Mouse (Mus musculus) midbrain, postnatal 0 days (tissue): ENCODE data around the gene Jmjd7. TPM values are rescaled to one million over a fixed set of nuclear protein-coding genes. Genes with fewer than 3 reads are reported as not detected.

Experiments used
- ATAC-seq: fragments of 200-750 bp; cut with Nextera tagmentation; 2 replicates; pipeline ENCODE4 v1.8.0; 2017; ENCODE audit warnings: moderate number of reproducible peaks, mild to moderate bottlenecking, moderate TSS enrichment, moderate library complexity; ENCODE audit not compliant: low FRiP score
- DNase-seq: peaks from one replicate; pipeline ENCODE4 v3.0.0-alpha.2; 2015; ENCODE audit warnings: low spot score
- H3K27ac ChIP-seq: fragments of 300-500 bp; sonication (generic); 2 replicates; pipeline ENCODE4 v1.5.1; 2014; ENCODE audit warnings: low read depth, mild to moderate bottlenecking, low read length, mixed read lengths
- H3K27me3 ChIP-seq: fragments of 300-500 bp; sonication (generic); 2 replicates; pipeline ENCODE4 v1.6.1; 2014; ENCODE audit warnings: low read length, control low read depth, mixed read lengths; ENCODE audit not compliant: insufficient read depth
- H3K36me3 ChIP-seq: fragments of 300-500 bp; sonication (generic); 2 replicates; pipeline ENCODE4 v1.6.1; 2014; ENCODE audit warnings: low read length, control low read depth, mixed read lengths; ENCODE audit not compliant: insufficient read depth
- H3K4me1 ChIP-seq: fragments of 300-500 bp; sonication (generic); 2 replicates; pipeline ENCODE4 v1.6.1; 2014; ENCODE audit warnings: mild to moderate bottlenecking, control low read depth, antibody characterized with exemption, low read length, mixed read lengths; ENCODE audit not compliant: insufficient read depth
- H3K4me2 ChIP-seq: fragments of 300-500 bp; sonication (generic); 2 replicates; pipeline ENCODE4 v1.6.1; 2014; ENCODE audit warnings: low read depth, mild to moderate bottlenecking, low read length, mixed read lengths; ENCODE audit not compliant: poor library complexity, severe bottlenecking
- H3K4me3 ChIP-seq: fragments of 300-500 bp; sonication (generic); 2 replicates; pipeline ENCODE4 v1.5.1; 2014; ENCODE audit warnings: low read depth, mild to moderate bottlenecking, low read length, moderate library complexity
- H3K9ac ChIP-seq: fragments of 300-500 bp; sonication (generic); replicated peaks from 2 replicates; pipeline ENCODE4 v1.6.1; 2014; ENCODE audit warnings: mild to moderate bottlenecking, low read length, moderate library complexity, mixed read lengths; ENCODE audit not compliant: poor library complexity, severe bottlenecking
- H3K9me3 ChIP-seq: fragments of 300-500 bp; sonication (generic); 2 replicates; pipeline ENCODE4 v1.6.1; 2016; ENCODE audit warnings: low read length, control low read depth
- CTCF ChIP-seq: IDR thresholded peaks from 2 replicates; pipeline ENCODE4 v1.5.1; 2016; ENCODE audit warnings: antibody characterized with exemption, mild to moderate bottlenecking
- WGBS: fragments of 180-500 bp; shearing (Covaris S2); extraction: QIAGEN DNeasy Blood & Tissue Kit; methylation state at CpG from one replicate; pipeline ENCODE4 v1.1.7; 2014; 5-methylcytosine and 5-hydroxymethylcytosine counted together
- polyA plus RNA-seq: library from polyadenylated mRNA; unstranded; fragments of >200 nt; fragmentation: Nextera tagmentation; extraction: Ambion mirVana; gene quantifications from 2 replicates; pipeline ENCODE4 v1.2.1, GENCODE M21; 2015
- total RNA-seq: library from RNA; depleted of rRNA; stranded (reverse); fragments of >200 nt; gene quantifications from 2 replicates; pipeline ENCODE4 v1.2.3, GENCODE M21; 2014

Gene Jmjd7
- total and polyA plus RNA-seq, 2 experiments from 2014 or later, result 4.9 to 13.6 TPM

DNA sequence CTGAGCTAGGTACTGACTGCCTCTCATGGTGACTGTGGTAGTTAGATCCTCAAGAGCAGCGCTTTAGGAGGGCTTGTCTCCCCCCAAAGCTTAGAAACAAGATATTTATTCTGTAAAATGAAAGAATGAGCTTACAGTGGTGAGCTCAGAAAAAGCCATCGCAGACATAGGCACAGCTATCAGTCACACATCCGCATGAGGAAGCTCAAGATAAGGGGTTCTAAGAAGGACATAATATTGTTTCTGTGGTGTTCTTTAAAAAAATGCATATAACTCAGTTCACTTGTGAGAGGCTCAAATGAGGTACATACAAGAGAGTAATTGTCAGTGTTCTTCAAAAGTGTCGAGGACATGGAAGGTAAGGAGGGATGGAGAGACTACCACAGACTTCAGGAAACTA, 11.4 kb upstream of the Jmjd7 start:
- ATAC-seq (no peak), DNase-seq (no peak)
- 90% methylated on average over 4 of the region's 4 CpGs for WGBS
- Histone ChIP-seq H3K9me3 (no peaks in the 10 kb centered on the region), H3K4me2 (no peak overlapping the region), H3K4me3 (no peak overlapping the region), H3K9ac (no peak overlapping the region), H3K4me1 (no peaks in the 10 kb centered on the region), H3K27ac (no peak overlapping the region), H3K36me3 (peaks cover 72% of the 10 kb centered on the region), H3K27me3 (no peaks in the 10 kb centered on the region)
- TF ChIP-seq CTCF, result no peak

DNA sequence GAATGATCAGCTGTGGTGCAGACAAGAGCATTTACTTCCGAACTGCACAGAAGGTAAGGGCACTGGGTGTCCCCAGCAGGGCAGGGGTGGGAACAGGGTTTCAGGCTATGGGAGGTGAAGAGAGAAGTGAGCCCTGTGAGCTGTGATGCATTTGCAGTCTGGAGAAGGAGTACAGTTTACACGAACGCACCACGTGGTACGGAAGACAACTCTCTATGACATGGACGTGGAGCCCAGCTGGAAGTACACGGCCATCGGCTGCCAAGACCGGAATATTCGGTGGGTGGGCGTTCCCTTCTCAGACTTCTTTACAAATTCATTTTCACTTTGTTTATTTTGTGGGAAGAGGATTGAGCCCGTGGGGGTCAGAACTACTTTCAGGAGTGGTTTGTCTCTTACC, 9.7 kb upstream of the Jmjd7 start:
- ATAC-seq (no peak), DNase-seq (no peak)
- no peak for TF ChIP-seq CTCF
- H3K9me3 ChIP-seq, result no peaks in the 10 kb centered on the region
- H3K4me3 ChIP-seq, result no peak overlapping the region
- no peaks in the 10 kb centered on the region for H3K27me3 ChIP-seq
- 85% methylated on average over 12 of the region's 12 CpGs for WGBS
- H3K4me2 ChIP-seq, result no peak overlapping the region
- no peak overlapping the region for H3K9ac ChIP-seq
- H3K27ac ChIP-seq, result no peak overlapping the region
- H3K36me3 ChIP-seq, result peaks cover 86% of the 10 kb centered on the region
- no peaks in the 10 kb centered on the region for H3K4me1 ChIP-seq

DNA sequence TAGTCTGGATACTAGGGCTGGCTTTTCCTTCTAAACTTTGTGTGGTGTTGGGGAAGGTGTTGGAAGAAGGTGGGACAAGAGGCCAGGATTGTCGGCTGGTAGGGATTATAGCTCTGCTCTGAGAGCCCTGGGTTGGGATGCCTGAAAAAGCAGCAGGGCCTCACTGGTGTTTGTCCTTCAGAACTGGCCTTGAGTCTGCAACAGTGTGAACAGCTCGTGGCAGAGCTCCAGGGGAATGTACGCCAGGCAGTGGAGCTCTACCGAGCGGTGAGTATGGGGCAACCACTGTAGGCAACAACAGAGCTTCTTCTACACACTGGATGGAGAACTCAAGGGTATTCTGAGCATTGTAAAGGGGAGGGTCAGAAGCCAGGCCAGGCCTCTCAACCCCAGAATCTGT, 2.9 kb upstream of the Jmjd7 start:
- no peak for TF ChIP-seq CTCF
- DNase-seq (no peak), ATAC-seq (no peak)
- Histone ChIP-seq H3K4me3 (no peak overlapping the region), H3K4me1 (peaks cover 9% of the 10 kb centered on the region; the same call in 1 of the 2 replicates), H3K4me2 (no peak overlapping the region), H3K27ac (no peak overlapping the region), H3K36me3 (peaks cover 60% of the 10 kb centered on the region), H3K9me3 (no peaks in the 10 kb centered on the region), H3K27me3 (no peaks in the 10 kb centered on the region), H3K9ac (0 out of 2 replicates have a peak overlapping the region, but pooled peaks have one; percentile 4)
- 89% methylated on average over 5 of the region's 5 CpGs for WGBS

DNA sequence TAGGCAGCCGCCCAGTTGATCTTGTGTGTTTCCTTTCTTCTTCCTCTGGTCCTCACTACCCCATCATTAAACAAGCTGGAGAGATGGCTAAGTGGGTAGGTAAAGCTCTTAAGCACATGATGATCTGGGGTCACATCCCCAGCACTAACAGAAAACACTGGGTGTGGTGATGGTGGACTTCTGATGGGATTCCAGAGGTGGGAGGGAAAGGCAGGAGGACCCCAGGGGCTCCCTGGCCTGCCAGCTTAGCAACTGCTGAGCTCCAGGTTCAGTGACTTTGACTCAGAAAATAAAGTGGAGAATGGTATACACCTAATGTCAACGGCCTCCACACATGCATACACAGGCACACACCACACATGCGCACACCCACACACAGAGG, 658 bp downstream of the Jmjd7 start:
- peak overlapping the region; percentile 58 for H3K4me3 ChIP-seq
- DNase-seq, result no peak
- H3K27ac ChIP-seq, result peak overlapping the region; percentile 81
- H3K4me1 ChIP-seq, result peaks cover 9% of the 10 kb centered on the region; the same call in 1 of the 2 replicates
- H3K9me3 ChIP-seq, result no peaks in the 10 kb centered on the region
- no peak for TF ChIP-seq CTCF
- no peaks in the 10 kb centered on the region for H3K27me3 ChIP-seq
- peak overlapping the region; percentile 64 for H3K4me2 ChIP-seq
- H3K36me3 ChIP-seq, result peaks cover 35% of the 10 kb centered on the region
- ATAC-seq, result peak; percentile 15; the same call in 1 of the 2 replicates
- peak overlapping the region; percentile 56 for H3K9ac ChIP-seq
- 50% methylated on average over 3 of the region's 3 CpGs for WGBS

DNA sequence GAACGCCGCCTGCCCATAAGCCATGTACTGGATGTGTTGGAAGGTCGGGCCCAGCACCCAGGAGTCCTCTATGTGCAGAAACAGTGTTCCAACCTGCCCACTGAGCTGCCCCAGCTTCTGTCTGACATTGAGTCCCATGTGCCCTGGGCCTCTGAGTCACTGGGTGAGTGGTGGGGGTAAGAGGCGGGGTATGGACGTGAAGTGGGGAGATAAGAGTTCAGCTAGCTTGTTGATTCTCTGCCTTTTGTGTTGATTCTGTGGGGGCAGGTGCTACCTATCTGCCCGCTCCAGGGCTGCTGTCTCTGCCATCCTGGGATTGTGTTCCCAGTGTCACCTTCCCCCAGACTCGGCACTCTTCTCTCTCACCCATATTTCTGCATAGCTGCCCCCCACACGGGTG, 3.1 kb downstream of the Jmjd7 start:
- Histone ChIP-seq H3K4me3 (no peak overlapping the region), H3K27me3 (no peaks in the 10 kb centered on the region), H3K4me1 (peaks cover 9% of the 10 kb centered on the region; the same call in 1 of the 2 replicates), H3K4me2 (no peak overlapping the region), H3K27ac (no peak overlapping the region), H3K36me3 (peaks cover 21% of the 10 kb centered on the region), H3K9ac (no peak overlapping the region), H3K9me3 (no peaks in the 10 kb centered on the region)
- no peak for TF ChIP-seq CTCF
- ATAC-seq (no peak), DNase-seq (no peak)
- WGBS, result 91% methylated on average over 8 of the region's 8 CpGs

DNA sequence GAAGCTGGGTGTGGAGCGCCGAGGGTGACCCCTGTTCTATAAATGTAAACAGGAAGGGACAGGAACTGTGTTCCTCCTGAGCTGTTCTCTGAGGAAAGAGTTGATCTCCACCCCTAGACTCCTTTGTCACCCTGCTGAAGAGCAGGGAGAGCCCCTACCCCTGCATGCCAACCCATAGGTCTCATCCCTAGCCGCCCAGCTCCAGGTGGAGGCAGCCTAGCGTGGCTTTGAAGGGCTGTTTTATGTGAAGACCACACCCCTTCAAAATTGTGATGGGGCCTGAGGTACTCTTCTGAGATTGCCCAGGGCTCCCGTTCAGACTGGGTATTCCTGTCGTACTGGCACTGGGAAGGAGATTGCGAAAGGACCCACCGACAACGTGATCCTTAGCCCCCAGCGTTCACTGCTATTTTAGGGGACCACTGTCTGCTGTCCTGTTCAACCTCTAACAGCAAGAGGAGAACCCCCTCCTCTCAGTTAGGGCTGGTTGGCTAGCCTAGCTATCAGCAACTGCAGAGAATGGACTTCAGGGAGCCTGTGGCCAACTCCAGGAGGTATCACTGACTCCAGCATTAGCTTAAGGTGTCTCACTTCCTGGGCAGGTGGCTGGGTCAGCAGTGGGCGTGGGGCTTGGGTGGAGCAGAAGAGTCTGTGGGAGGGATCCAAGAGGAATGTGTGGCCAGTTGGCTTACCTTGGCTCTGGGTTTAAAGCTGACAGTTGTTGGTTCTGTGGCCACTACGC, 5.6 kb downstream of the Jmjd7 start, which contains the start of gene Pla2g4b:
Pla2g4b (plus strand) TSS at position 692 of the 742 bp plus-strand sequence.
- 93% methylated on average over 12 of the region's 12 CpGs for WGBS
- H3K9ac ChIP-seq, result no peak within 1 kb of the TSS
- no peak within 1 kb of the TSS for H3K27ac ChIP-seq
- no peak for TF ChIP-seq CTCF
- H3K36me3 ChIP-seq, result peaks cover 29% of the 10 kb centered on the region
- H3K9me3 ChIP-seq, result no peaks in the 10 kb centered on the region
- no peaks in the 10 kb centered on the region for H3K27me3 ChIP-seq
- ATAC-seq (no peak), DNase-seq (no peak)
- H3K4me3 ChIP-seq, result no peak within 1 kb of the TSS
- no peak within 1 kb of the TSS for H3K4me2 ChIP-seq
- peaks cover 7% of the 10 kb centered on the region; the same call in 1 of the 2 replicates for H3K4me1 ChIP-seq
